Mouse (Mus musculus) liver, adult 2 months (tissue): ENCODE data around the gene Vamp5.

Source experiments
- CTCF ChIP-seq: fragments of 200-500 bp; IDR thresholded peaks from 2 replicates; pipeline ENCODE4 v1.5.1; 2011; ENCODE audit warnings: low read depth, low read length, control low read depth
- POLR2A ChIP-seq: fragments of 200-500 bp; IDR thresholded peaks from 2 replicates; pipeline ENCODE4 v1.6.1; 2011; ENCODE audit warnings: low read length, control low read depth; ENCODE audit not compliant: insufficient read depth; ENCODE audit errors: extremely low read depth

DNA sequence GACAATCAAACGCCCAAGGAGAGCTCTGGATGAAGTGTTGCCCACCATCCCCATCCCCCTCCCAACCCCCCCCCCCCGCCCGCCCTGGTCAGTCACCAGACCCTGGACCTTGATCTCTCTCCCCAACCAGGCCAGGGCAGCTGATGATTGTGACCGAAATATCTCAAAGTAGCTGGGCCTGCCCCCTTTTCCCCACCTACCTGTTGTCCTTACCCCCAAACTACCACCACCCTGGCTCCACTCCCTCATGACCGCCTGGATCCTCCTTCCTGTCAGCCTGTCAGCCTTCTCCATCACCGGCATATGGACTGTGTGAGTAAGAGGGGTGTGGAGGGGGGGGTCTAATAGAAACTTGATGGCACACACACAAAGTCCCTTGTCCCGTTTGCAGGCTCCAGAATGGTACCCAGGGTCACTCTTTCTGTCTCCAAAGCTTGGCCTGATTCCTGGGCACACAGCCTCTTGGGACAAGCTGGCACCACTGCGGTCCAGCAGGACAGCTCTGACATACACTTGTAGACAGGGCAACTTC is 24.2 kb downstream of the Vamp5 start:
- TF ChIP-seq CTCF (no peak), POLR2A (no peak)
